Mouse (Mus musculus): Measurements from ENCODE around the gene Phlpp1. TPM values are rescaled to one million over a fixed set of nuclear protein-coding genes. Genes with fewer than 3 reads are reported as not detected.

Phlpp1 gene
- total and polyA plus RNA-seq, 2 experiments from 2014 or later = 3.9 to 15.2 TPM

GRCm38 (mm10) chr1:106316641-106317304, 145.2 kb downstream of the Phlpp1 start:
- Histone ChIP-seq H3K4me3 (ENCODE audit: low read depth, low read length) (no peak overlapping the region), H3K9ac (replicated peaks; ENCODE audit: low read depth, low read length) (no peak overlapping the region), H3K27ac (ENCODE audit: low read depth) (peak overlapping the region; percentile 78), H3K9me3 (replicated peaks; ENCODE audit: control insufficient read depth, low read length) (no peaks in the 10 kb centered on the region), H3K4me2 (ENCODE audit: low read depth, low read length) (no peak overlapping the region), H3K36me3 (replicated peaks; ENCODE audit: control insufficient read depth, insufficient read depth, low read length) (0 out of 2 replicates have a peak, but pooled peaks cover 4% of the 10 kb centered on the region), H3K4me1 (ENCODE audit: control insufficient read depth, insufficient read depth) (peaks cover 16% of the 10 kb centered on the region; the same call in 1 of the 2 replicates), H3K27me3 (ENCODE audit: control insufficient read depth, insufficient read depth, low read length) (no peaks in the 10 kb centered on the region)
- no peak for TF ChIP-seq CTCF (IDR thresholded peaks at IDR 0.05; ENCODE audit: low read depth)
- no peak for TF ChIP-seq EP300 (IDR thresholded peaks at IDR 0.05; ENCODE audit: low read depth)
- DNase-seq (ENCODE audit: low spot score) = peak; percentile 14
- ATAC-seq (ENCODE audit: insufficient read depth, low read depth) = peak; percentile 30; the same call in 1 of the 2 replicates
- 48% methylated on average over 4 of the region's 4 CpGs for WGBS

GRCm38 (mm10) chr1:106318341-106318740, 146.8 kb downstream of the Phlpp1 start:
- H3K4me2 ChIP-seq (ENCODE audit: low read depth, low read length) = no peak overlapping the region
- no peak for DNase-seq (ENCODE audit: low spot score)
- no peak for ATAC-seq (ENCODE audit: insufficient read depth, low read depth)
- no peak for TF ChIP-seq EP300 (IDR thresholded peaks at IDR 0.05; ENCODE audit: low read depth)
- no peak for TF ChIP-seq CTCF (IDR thresholded peaks at IDR 0.05; ENCODE audit: low read depth)
- 0 out of 2 replicates have a peak, but pooled peaks cover 4% of the 10 kb centered on the region for H3K36me3 ChIP-seq (replicated peaks; ENCODE audit: control insufficient read depth, insufficient read depth, low read length)
- H3K4me3 ChIP-seq (ENCODE audit: low read depth, low read length) = no peak overlapping the region
- WGBS = 64% methylated on average over 5 of the region's 5 CpGs
- no peaks in the 10 kb centered on the region for H3K9me3 ChIP-seq (replicated peaks; ENCODE audit: control insufficient read depth, low read length)
- no peaks in the 10 kb centered on the region for H3K27me3 ChIP-seq (ENCODE audit: control insufficient read depth, insufficient read depth, low read length)
- no peak overlapping the region for H3K9ac ChIP-seq (replicated peaks; ENCODE audit: low read depth, low read length)
- H3K27ac ChIP-seq (ENCODE audit: low read depth) = no peak overlapping the region
- H3K4me1 ChIP-seq (ENCODE audit: control insufficient read depth, insufficient read depth) = peaks cover 16% of the 10 kb centered on the region; the same call in 1 of the 2 replicates

GRCm38 (mm10) chr1:106320583-106320982, 149.0 kb downstream of the Phlpp1 start:
- TF ChIP-seq EP300 (IDR thresholded peaks at IDR 0.05; ENCODE audit: low read depth) (no peak), CTCF (IDR thresholded peaks at IDR 0.05; ENCODE audit: low read depth) (no peak)
- Histone ChIP-seq H3K9me3 (replicated peaks; ENCODE audit: control insufficient read depth, low read length) (no peaks in the 10 kb centered on the region), H3K4me3 (ENCODE audit: low read depth, low read length) (no peak overlapping the region), H3K27me3 (ENCODE audit: control insufficient read depth, insufficient read depth, low read length) (no peaks in the 10 kb centered on the region), H3K4me2 (ENCODE audit: low read depth, low read length) (no peak overlapping the region), H3K36me3 (replicated peaks; ENCODE audit: control insufficient read depth, insufficient read depth, low read length) (0 out of 2 replicates have a peak, but pooled peaks cover 4% of the 10 kb centered on the region), H3K9ac (replicated peaks; ENCODE audit: low read depth, low read length) (no peak overlapping the region), H3K4me1 (ENCODE audit: control insufficient read depth, insufficient read depth) (peaks cover 16% of the 10 kb centered on the region; the same call in 1 of the 2 replicates), H3K27ac (ENCODE audit: low read depth) (no peak overlapping the region)
- DNase-seq (ENCODE audit: low spot score) (no peak), ATAC-seq (ENCODE audit: insufficient read depth, low read depth) (no peak)
- WGBS = 76% methylated on average over 1 of the region's 1 CpGs

- no peak for ATAC-seq (ENCODE audit: insufficient read depth, low read depth)
- no peak overlapping the region for H3K9ac ChIP-seq (replicated peaks; ENCODE audit: low read depth, low read length)
- H3K36me3 ChIP-seq (replicated peaks; ENCODE audit: control insufficient read depth, insufficient read depth, low read length) = 0 out of 2 replicates have a peak, but pooled peaks cover 4% of the 10 kb centered on the region
- peaks cover 10% of the 10 kb centered on the region; the same call in 1 of the 2 replicates for H3K4me1 ChIP-seq (ENCODE audit: control insufficient read depth, insufficient read depth)
- H3K27me3 ChIP-seq (ENCODE audit: control insufficient read depth, insufficient read depth, low read length) = no peaks in the 10 kb centered on the region
- no peak overlapping the region for H3K4me2 ChIP-seq (ENCODE audit: low read depth, low read length)
- no peak overlapping the region for H3K27ac ChIP-seq (ENCODE audit: low read depth)
- no peak overlapping the region for H3K4me3 ChIP-seq (ENCODE audit: low read depth, low read length)
- TF ChIP-seq EP300 (IDR thresholded peaks at IDR 0.05; ENCODE audit: low read depth) = no peak
- TF ChIP-seq CTCF (IDR thresholded peaks at IDR 0.05; ENCODE audit: low read depth) = no peak
- 90% methylated on average over 8 of the region's 8 CpGs for WGBS
- no peaks in the 10 kb centered on the region for H3K9me3 ChIP-seq (replicated peaks; ENCODE audit: control insufficient read depth, low read length)
- DNase-seq (ENCODE audit: low spot score) = no peak
These were observed 150.0 kb downstream of the Phlpp1 start for GRCm38 (mm10) chr1:106321432-106322126.

GRCm38 (mm10) chr1:106326691-106327090, 155.1 kb downstream of the Phlpp1 start:
- 74% methylated on average over 2 of the region's 2 CpGs for WGBS
- ATAC-seq (ENCODE audit: insufficient read depth, low read depth) (no peak), DNase-seq (ENCODE audit: low spot score) (no peak)
- Histone ChIP-seq H3K9ac (replicated peaks; ENCODE audit: low read depth, low read length) (no peak overlapping the region), H3K27me3 (ENCODE audit: control insufficient read depth, insufficient read depth, low read length) (no peaks in the 10 kb centered on the region), H3K4me3 (ENCODE audit: low read depth, low read length) (no peak overlapping the region), H3K27ac (ENCODE audit: low read depth) (no peak overlapping the region), H3K4me2 (ENCODE audit: low read depth, low read length) (no peak overlapping the region), H3K4me1 (ENCODE audit: control insufficient read depth, insufficient read depth) (no peaks in the 10 kb centered on the region), H3K9me3 (replicated peaks; ENCODE audit: control insufficient read depth, low read length) (no peaks in the 10 kb centered on the region), H3K36me3 (replicated peaks; ENCODE audit: control insufficient read depth, insufficient read depth, low read length) (no peaks in the 10 kb centered on the region)
- TF ChIP-seq EP300 (IDR thresholded peaks at IDR 0.05; ENCODE audit: low read depth) (no peak), CTCF (IDR thresholded peaks at IDR 0.05; ENCODE audit: low read depth) (no peak)
